Mouse (Mus musculus): ENCODE data around the gene Ctnnb1. TPM values are rescaled to one million over a fixed set of nuclear protein-coding genes. Genes with fewer than 3 reads are reported as not detected.
A peak's percentile ranks its signal among the peaks of the same experiment; 100 is the strongest.

The Ctnnb1 gene
- 720 and 857 TPM in 2 replicates for total RNA-seq (2014; rRNA removed; ENCODE audit: low replicate concordance)
- 203 and 214 TPM in 2 replicates for polyA plus RNA-seq (2015; fragmentation: Nextera tagmentation; extraction: Ambion mirVana)

DNA sequence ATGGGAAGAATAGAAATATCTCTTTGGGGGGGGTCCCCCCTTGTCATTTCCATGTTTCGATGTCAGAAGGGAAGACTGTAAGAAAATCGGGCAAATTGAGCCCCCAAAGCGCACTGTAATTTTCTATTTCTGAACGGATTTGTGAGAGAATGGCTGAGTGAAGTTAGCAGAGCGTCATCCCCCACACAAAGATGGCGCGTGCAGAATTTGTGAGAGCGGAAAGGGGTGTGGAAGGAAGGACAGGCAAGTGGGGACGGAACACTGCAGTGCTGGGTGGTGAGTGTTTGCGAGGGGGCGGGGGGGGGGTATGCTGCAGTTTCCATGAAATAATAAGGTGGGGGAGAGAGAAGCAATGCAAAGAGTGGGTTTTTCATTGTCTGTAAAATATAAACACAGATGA, at the start of gene Ctnnb1:
Gene Ctnnb1, plus strand, starts transcription at position 136 of the 400 bp plus-strand sequence.
- DNase-seq (ENCODE audit: low spot score) = no peak
- no peak within 1 kb of the TSS for H3K27ac ChIP-seq (ENCODE audit: low read depth)
- no peaks in the 10 kb centered on the region for H3K4me1 ChIP-seq (ENCODE audit: control insufficient read depth, insufficient read depth)
- no peak within 1 kb of the TSS for H3K9ac ChIP-seq (replicated peaks; ENCODE audit: low read depth, low read length)
- H3K9me3 ChIP-seq (replicated peaks; ENCODE audit: control insufficient read depth, low read length) = no peaks in the 10 kb centered on the region
- H3K36me3 ChIP-seq (replicated peaks; ENCODE audit: control insufficient read depth, insufficient read depth, low read length) = no peaks in the 10 kb centered on the region
- WGBS = 82% methylated on average over 11 of the region's 11 CpGs
- H3K27me3 ChIP-seq (ENCODE audit: control insufficient read depth, insufficient read depth, low read length) = no peaks in the 10 kb centered on the region
- H3K4me3 ChIP-seq (ENCODE audit: low read depth, low read length) = no peak within 1 kb of the TSS
- H3K4me2 ChIP-seq (ENCODE audit: low read depth, low read length) = no peak within 1 kb of the TSS
- no peak for ATAC-seq (ENCODE audit: insufficient read depth, low read depth)
- TF ChIP-seq EP300 (IDR thresholded peaks at IDR 0.05; ENCODE audit: low read depth) (no peak), CTCF (IDR thresholded peaks at IDR 0.05; ENCODE audit: low read depth) (no peak)

DNA sequence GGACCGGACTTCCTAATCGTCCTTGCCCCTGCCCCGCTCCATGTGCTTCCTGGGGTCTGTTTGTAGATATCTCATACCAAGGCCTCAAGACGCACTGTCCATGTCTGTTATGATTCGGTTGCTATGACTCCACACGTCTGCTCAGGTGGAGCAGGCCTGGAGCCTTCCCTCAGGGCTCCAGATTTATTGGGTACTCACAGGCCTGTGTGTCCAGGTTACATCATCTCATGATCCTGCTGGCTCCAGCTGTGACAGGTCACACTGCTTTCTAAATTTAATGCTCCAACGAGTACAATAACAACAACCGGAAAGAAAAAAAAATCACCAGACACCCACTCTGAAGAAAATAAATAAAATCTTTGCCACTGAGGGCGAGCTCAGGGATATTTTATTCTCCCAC, 48.7 kb upstream of the Ctnnb1 start:
- Histone ChIP-seq H3K9ac (replicated peaks; ENCODE audit: low read depth, low read length) (no peak overlapping the region), H3K4me2 (ENCODE audit: low read depth, low read length) (no peak overlapping the region), H3K36me3 (replicated peaks; ENCODE audit: control insufficient read depth, insufficient read depth, low read length) (no peaks in the 10 kb centered on the region), H3K4me3 (ENCODE audit: low read depth, low read length) (no peak overlapping the region), H3K27ac (ENCODE audit: low read depth) (no peak overlapping the region), H3K9me3 (replicated peaks; ENCODE audit: control insufficient read depth, low read length) (no peaks in the 10 kb centered on the region), H3K4me1 (ENCODE audit: control insufficient read depth, insufficient read depth) (peaks cover 9% of the 10 kb centered on the region; the same call in 1 of the 2 replicates), H3K27me3 (ENCODE audit: control insufficient read depth, insufficient read depth, low read length) (no peaks in the 10 kb centered on the region)
- no peak for DNase-seq (ENCODE audit: low spot score)
- ATAC-seq (ENCODE audit: insufficient read depth, low read depth) = no peak
- 69% methylated on average over 9 of the region's 9 CpGs for WGBS
- TF ChIP-seq EP300 (IDR thresholded peaks at IDR 0.05; ENCODE audit: low read depth) = no peak
- no peak for TF ChIP-seq CTCF (IDR thresholded peaks at IDR 0.05; ENCODE audit: low read depth)

DNA sequence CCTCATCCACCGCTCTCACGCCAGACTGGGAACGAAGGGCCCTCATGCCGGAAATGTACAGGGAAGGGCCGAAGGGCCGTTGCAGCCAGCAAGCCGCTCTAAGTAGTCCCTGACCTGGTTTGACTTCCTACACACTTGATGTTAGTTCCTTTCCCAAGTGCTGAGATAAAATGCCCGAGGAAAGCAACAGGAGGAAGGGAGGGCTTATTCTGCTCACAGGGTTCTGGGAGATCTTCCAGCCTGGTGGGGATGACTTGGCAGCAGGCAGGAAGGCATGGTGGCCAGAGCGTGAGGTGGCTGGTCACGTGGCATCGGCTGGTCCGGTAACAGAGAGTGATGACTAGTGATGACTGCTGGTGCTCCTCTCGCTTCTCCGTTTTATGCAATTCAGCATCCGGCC, 47.9 kb upstream of the Ctnnb1 start:
- no peak overlapping the region for H3K4me2 ChIP-seq (ENCODE audit: low read depth, low read length)
- 61% methylated on average over 15 of the region's 15 CpGs for WGBS
- H3K4me3 ChIP-seq (ENCODE audit: low read depth, low read length) = no peak overlapping the region
- no peaks in the 10 kb centered on the region for H3K27me3 ChIP-seq (ENCODE audit: control insufficient read depth, insufficient read depth, low read length)
- ATAC-seq (ENCODE audit: insufficient read depth, low read depth) = 0 out of 2 replicates have a peak, but pooled peaks have one; percentile 27
- 0 out of 2 replicates have a peak overlapping the region, but pooled peaks have one; percentile 4 for H3K27ac ChIP-seq (ENCODE audit: low read depth)
- no peak overlapping the region for H3K9ac ChIP-seq (replicated peaks; ENCODE audit: low read depth, low read length)
- H3K9me3 ChIP-seq (replicated peaks; ENCODE audit: control insufficient read depth, low read length) = no peaks in the 10 kb centered on the region
- TF ChIP-seq EP300 (IDR thresholded peaks at IDR 0.05; ENCODE audit: low read depth) (no peak), CTCF (IDR thresholded peaks at IDR 0.05; ENCODE audit: low read depth) (no peak)
- no peaks in the 10 kb centered on the region for H3K36me3 ChIP-seq (replicated peaks; ENCODE audit: control insufficient read depth, insufficient read depth, low read length)
- DNase-seq (ENCODE audit: low spot score) = no peak
- H3K4me1 ChIP-seq (ENCODE audit: control insufficient read depth, insufficient read depth) = peaks cover 9% of the 10 kb centered on the region; the same call in 1 of the 2 replicates

DNA sequence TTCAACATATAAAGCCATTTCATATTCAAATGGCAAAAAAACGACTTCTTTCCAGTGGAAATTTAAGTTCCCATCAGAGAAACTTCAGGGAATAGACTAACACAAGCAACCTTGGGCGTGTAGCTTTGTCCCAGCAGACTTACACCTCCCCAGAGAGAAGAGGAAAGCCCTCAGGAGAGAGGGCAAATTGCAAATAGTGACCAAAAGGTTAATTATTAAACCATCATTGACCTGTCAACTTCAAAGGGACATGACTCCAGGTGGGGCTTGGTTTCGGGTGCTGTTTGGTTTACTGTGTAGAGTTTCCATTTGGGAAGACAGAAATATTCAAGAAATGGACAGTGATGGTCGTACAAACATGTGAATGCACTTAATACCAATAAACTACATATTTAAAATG, 47.2 kb upstream of the Ctnnb1 start:
- ATAC-seq (ENCODE audit: insufficient read depth, low read depth) (no peak), DNase-seq (ENCODE audit: low spot score) (no peak)
- no peak for TF ChIP-seq CTCF (IDR thresholded peaks at IDR 0.05; ENCODE audit: low read depth)
- TF ChIP-seq EP300 (IDR thresholded peaks at IDR 0.05; ENCODE audit: low read depth) = no peak
- H3K4me3 ChIP-seq (ENCODE audit: low read depth, low read length) = no peak overlapping the region
- no peaks in the 10 kb centered on the region for H3K9me3 ChIP-seq (replicated peaks; ENCODE audit: control insufficient read depth, low read length)
- H3K4me1 ChIP-seq (ENCODE audit: control insufficient read depth, insufficient read depth) = peaks cover 9% of the 10 kb centered on the region; the same call in 1 of the 2 replicates
- H3K27me3 ChIP-seq (ENCODE audit: control insufficient read depth, insufficient read depth, low read length) = no peaks in the 10 kb centered on the region
- H3K4me2 ChIP-seq (ENCODE audit: low read depth, low read length) = no peak overlapping the region
- H3K9ac ChIP-seq (replicated peaks; ENCODE audit: low read depth, low read length) = no peak overlapping the region
- no peak overlapping the region for H3K27ac ChIP-seq (ENCODE audit: low read depth)
- 83% methylated on average over 4 of the region's 4 CpGs for WGBS
- H3K36me3 ChIP-seq (replicated peaks; ENCODE audit: control insufficient read depth, insufficient read depth, low read length) = no peaks in the 10 kb centered on the region

DNA sequence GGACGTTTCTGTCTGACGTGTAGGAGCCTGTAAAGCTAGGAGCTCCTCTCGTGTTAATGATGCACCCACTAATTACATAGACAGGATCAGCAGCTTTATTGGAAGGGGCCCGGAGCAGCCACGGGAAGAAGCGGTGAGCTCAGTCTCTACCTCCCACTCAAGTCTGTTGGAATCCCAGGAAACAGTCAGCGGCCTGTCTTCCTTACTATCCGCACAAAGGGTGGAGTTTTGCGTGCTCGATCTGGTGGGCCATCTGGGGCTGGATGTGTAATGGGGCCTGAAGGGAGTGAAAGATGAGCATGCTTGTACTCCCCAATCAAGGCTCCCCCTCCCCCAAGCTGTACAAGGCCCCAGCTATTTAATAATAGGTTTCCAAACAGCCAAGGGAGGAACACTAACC, 44.3 kb upstream of the Ctnnb1 start:
- TF ChIP-seq CTCF (IDR thresholded peaks at IDR 0.05; ENCODE audit: low read depth) (no peak), EP300 (IDR thresholded peaks at IDR 0.05; ENCODE audit: low read depth) (no peak)
- DNase-seq (ENCODE audit: low spot score) (no peak), ATAC-seq (ENCODE audit: insufficient read depth, low read depth) (no peak)
- whole genome bisulfite sequencing = 53% methylated on average over 10 of the region's 10 CpGs
- Histone ChIP-seq H3K27me3 (ENCODE audit: control insufficient read depth, insufficient read depth, low read length) (no peaks in the 10 kb centered on the region), H3K4me2 (ENCODE audit: low read depth, low read length) (no peak overlapping the region), H3K9me3 (replicated peaks; ENCODE audit: control insufficient read depth, low read length) (no peaks in the 10 kb centered on the region), H3K4me3 (ENCODE audit: low read depth, low read length) (no peak overlapping the region), H3K27ac (ENCODE audit: low read depth) (peak overlapping the region; percentile 8; the same call in 1 of the 2 replicates), H3K36me3 (replicated peaks; ENCODE audit: control insufficient read depth, insufficient read depth, low read length) (no peaks in the 10 kb centered on the region), H3K9ac (replicated peaks; ENCODE audit: low read depth, low read length) (no peak overlapping the region), H3K4me1 (ENCODE audit: control insufficient read depth, insufficient read depth) (peaks cover 9% of the 10 kb centered on the region; the same call in 1 of the 2 replicates)

DNA sequence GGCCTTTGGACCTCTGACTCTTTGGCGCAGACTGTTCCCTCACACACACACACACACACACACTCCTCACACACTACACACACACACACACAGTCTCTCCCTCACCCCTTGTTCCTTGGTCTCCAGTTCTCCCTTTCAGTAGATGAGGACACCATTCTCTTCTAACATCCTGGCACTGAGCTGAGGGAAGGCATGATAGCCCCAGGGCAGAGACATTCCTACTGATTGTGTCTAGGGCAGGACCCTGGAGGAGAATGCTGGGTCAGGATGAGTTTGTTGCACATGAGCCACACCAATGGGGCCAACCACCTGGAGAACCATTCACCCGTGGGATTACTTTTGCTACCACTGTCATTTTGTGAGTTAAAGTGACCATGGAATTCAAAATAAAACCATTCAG, 41.4 kb upstream of the Ctnnb1 start:
- WGBS = 91% methylated on average over 2 of the region's 2 CpGs

More for the DNA sequence above, 41.4 kb upstream of the Ctnnb1 start:
- H3K4me1 ChIP-seq (ENCODE audit: control insufficient read depth, insufficient read depth) = no peaks in the 10 kb centered on the region
- no peak overlapping the region for H3K4me2 ChIP-seq (ENCODE audit: low read depth, low read length)
- no peaks in the 10 kb centered on the region for H3K36me3 ChIP-seq (replicated peaks; ENCODE audit: control insufficient read depth, insufficient read depth, low read length)
- no peak for ATAC-seq (ENCODE audit: insufficient read depth, low read depth)
- H3K27ac ChIP-seq (ENCODE audit: low read depth) = no peak overlapping the region
- H3K4me3 ChIP-seq (ENCODE audit: low read depth, low read length) = no peak overlapping the region
- DNase-seq (ENCODE audit: low spot score) = no peak
- H3K9me3 ChIP-seq (replicated peaks; ENCODE audit: control insufficient read depth, low read length) = no peaks in the 10 kb centered on the region
- H3K9ac ChIP-seq (replicated peaks; ENCODE audit: low read depth, low read length) = no peak overlapping the region
- H3K27me3 ChIP-seq (ENCODE audit: control insufficient read depth, insufficient read depth, low read length) = no peaks in the 10 kb centered on the region
- TF ChIP-seq CTCF (IDR thresholded peaks at IDR 0.05; ENCODE audit: low read depth) (no peak), EP300 (IDR thresholded peaks at IDR 0.05; ENCODE audit: low read depth) (no peak)

Data from heart, postnatal 0 days (tissue).